Mouse (Mus musculus): ENCODE results near the gene Tmem233. TPM values are rescaled to one million over a fixed set of nuclear protein-coding genes. Genes with fewer than 3 reads are reported as not detected.

Gene Tmem233
- total RNA-seq, 1 experiment from 2014 or later = not detected

GRCm38 (mm10) chr5:116036465-116036864, 46.6 kb downstream of the Tmem233 start:
- ATAC-seq (replicated peaks; ENCODE audit: insufficient number of reproducible peaks, low FRiP score, low TSS enrichment, poor library complexity, severe bottlenecking) = no peak

GRCm38 (mm10) chr5:116031190-116031577, 51.9 kb downstream of the Tmem233 start:
- ATAC-seq (replicated peaks; ENCODE audit: insufficient number of reproducible peaks, low FRiP score, low TSS enrichment, poor library complexity, severe bottlenecking) = no peak

GRCm38 (mm10) chr5:116030566-116031189, 52.4 kb downstream of the Tmem233 start:
- ATAC-seq (replicated peaks; ENCODE audit: insufficient number of reproducible peaks, low FRiP score, low TSS enrichment, poor library complexity, severe bottlenecking) = no peak

GRCm38 (mm10) chr5:116029071-116029470, 54.0 kb downstream of the Tmem233 start:
- ATAC-seq (replicated peaks; ENCODE audit: insufficient number of reproducible peaks, low FRiP score, low TSS enrichment, poor library complexity, severe bottlenecking) = no peak

- no peak for ATAC-seq (replicated peaks; ENCODE audit: insufficient number of reproducible peaks, low FRiP score, low TSS enrichment, poor library complexity, severe bottlenecking)
Measured at GRCm38 (mm10) chr5:116026561-116026960, 56.5 kb downstream of the Tmem233 start.

GRCm38 (mm10) chr5:116026107-116026506, 56.9 kb downstream of the Tmem233 start:
- no peak for ATAC-seq (replicated peaks; ENCODE audit: insufficient number of reproducible peaks, low FRiP score, low TSS enrichment, poor library complexity, severe bottlenecking)

GRCm38 (mm10) chr5:116024327-116024739, 58.7 kb downstream of the Tmem233 start, which contains the start of gene Prkab1:
TSS of gene Prkab1 (minus strand) at chr5:116024508.
- ATAC-seq (replicated peaks; ENCODE audit: insufficient number of reproducible peaks, low FRiP score, low TSS enrichment, poor library complexity, severe bottlenecking) = peak; percentile 97

- ATAC-seq (replicated peaks; ENCODE audit: insufficient number of reproducible peaks, low FRiP score, low TSS enrichment, poor library complexity, severe bottlenecking) = no peak
Measured at GRCm38 (mm10) chr5:116023821-116024284, 59.2 kb downstream of the Tmem233 start.

GRCm38 (mm10) chr5:116023251-116023661, 59.8 kb downstream of the Tmem233 start:
- no peak for ATAC-seq (replicated peaks; ENCODE audit: insufficient number of reproducible peaks, low FRiP score, low TSS enrichment, poor library complexity, severe bottlenecking)

GRCm38 (mm10) chr5:116022658-116023200, 60.3 kb downstream of the Tmem233 start:
- ATAC-seq (replicated peaks; ENCODE audit: insufficient number of reproducible peaks, low FRiP score, low TSS enrichment, poor library complexity, severe bottlenecking) = no peak

- no peak for ATAC-seq (replicated peaks; ENCODE audit: insufficient number of reproducible peaks, low FRiP score, low TSS enrichment, poor library complexity, severe bottlenecking)
Measured at GRCm38 (mm10) chr5:116022131-116022530, 60.9 kb downstream of the Tmem233 start.

- no peak for ATAC-seq (replicated peaks; ENCODE audit: insufficient number of reproducible peaks, low FRiP score, low TSS enrichment, poor library complexity, severe bottlenecking)
Measured at GRCm38 (mm10) chr5:116021552-116021951, 61.5 kb downstream of the Tmem233 start.

- no peak for ATAC-seq (replicated peaks; ENCODE audit: insufficient number of reproducible peaks, low FRiP score, low TSS enrichment, poor library complexity, severe bottlenecking)
Measured at GRCm38 (mm10) chr5:116019371-116019770, 63.7 kb downstream of the Tmem233 start.

- no peak for ATAC-seq (replicated peaks; ENCODE audit: insufficient number of reproducible peaks, low FRiP score, low TSS enrichment, poor library complexity, severe bottlenecking)
Measured at GRCm38 (mm10) chr5:116018784-116019183, 64.3 kb downstream of the Tmem233 start.

GRCm38 (mm10) chr5:116018196-116018595, 64.8 kb downstream of the Tmem233 start:
- no peak for ATAC-seq (replicated peaks; ENCODE audit: insufficient number of reproducible peaks, low FRiP score, low TSS enrichment, poor library complexity, severe bottlenecking)

- no peak for ATAC-seq (replicated peaks; ENCODE audit: insufficient number of reproducible peaks, low FRiP score, low TSS enrichment, poor library complexity, severe bottlenecking)
Measured at GRCm38 (mm10) chr5:116017391-116017790, 65.7 kb downstream of the Tmem233 start.

- no peak for ATAC-seq (replicated peaks; ENCODE audit: insufficient number of reproducible peaks, low FRiP score, low TSS enrichment, poor library complexity, severe bottlenecking)
Measured at GRCm38 (mm10) chr5:116016542-116016941, 66.5 kb downstream of the Tmem233 start.

- no peak for ATAC-seq (replicated peaks; ENCODE audit: insufficient number of reproducible peaks, low FRiP score, low TSS enrichment, poor library complexity, severe bottlenecking)
Measured at GRCm38 (mm10) chr5:116014237-116014636, 68.8 kb downstream of the Tmem233 start.

- ATAC-seq (replicated peaks; ENCODE audit: insufficient number of reproducible peaks, low FRiP score, low TSS enrichment, poor library complexity, severe bottlenecking) = no peak
Measured at GRCm38 (mm10) chr5:116013821-116014220, 69.2 kb downstream of the Tmem233 start.

- ATAC-seq (replicated peaks; ENCODE audit: insufficient number of reproducible peaks, low FRiP score, low TSS enrichment, poor library complexity, severe bottlenecking) = no peak
Measured at GRCm38 (mm10) chr5:116012503-116012902, 70.5 kb downstream of the Tmem233 start.

Data from monocyte, adult 5-6 weeks (primary cell).